Mouse (Mus musculus): ENCODE measurements around the gene Man1a2.

DNA sequence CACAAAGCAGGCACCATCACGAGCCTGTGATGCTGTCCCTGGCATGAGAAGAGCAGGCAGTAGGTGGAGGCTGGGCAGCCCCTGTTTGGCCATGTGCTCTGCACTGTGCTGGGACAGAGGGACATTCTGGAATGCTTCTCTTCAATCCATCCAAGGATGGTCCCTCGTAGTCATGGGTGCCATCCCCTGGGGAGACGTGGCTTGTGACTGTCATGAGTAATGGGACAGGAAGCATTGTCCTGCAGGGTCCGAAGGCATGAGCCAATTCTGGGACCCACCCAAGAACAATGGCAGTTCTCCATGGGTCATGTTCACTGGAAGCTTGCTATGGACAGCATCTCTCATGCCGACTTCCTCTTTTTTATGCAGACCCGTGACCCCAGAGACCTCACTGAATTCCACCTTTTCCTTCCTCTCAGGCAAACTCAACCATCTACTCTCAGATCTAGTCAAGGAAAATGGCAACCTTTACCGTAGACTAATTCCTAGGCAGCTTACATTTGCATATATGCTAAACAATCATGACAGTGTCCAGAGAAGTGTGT lies 155.0 kb downstream of the Man1a2 start:
- TF ChIP-seq POLR2A (IDR thresholded peaks at IDR 0.05; ENCODE audit: borderline replicate concordance, extremely low read depth, low read depth, low read length) (no peak), CTCF (IDR thresholded peaks at IDR 0.05; ENCODE audit: insufficient read depth, low read length) (no peak)
